In the genomic region with DNA sequence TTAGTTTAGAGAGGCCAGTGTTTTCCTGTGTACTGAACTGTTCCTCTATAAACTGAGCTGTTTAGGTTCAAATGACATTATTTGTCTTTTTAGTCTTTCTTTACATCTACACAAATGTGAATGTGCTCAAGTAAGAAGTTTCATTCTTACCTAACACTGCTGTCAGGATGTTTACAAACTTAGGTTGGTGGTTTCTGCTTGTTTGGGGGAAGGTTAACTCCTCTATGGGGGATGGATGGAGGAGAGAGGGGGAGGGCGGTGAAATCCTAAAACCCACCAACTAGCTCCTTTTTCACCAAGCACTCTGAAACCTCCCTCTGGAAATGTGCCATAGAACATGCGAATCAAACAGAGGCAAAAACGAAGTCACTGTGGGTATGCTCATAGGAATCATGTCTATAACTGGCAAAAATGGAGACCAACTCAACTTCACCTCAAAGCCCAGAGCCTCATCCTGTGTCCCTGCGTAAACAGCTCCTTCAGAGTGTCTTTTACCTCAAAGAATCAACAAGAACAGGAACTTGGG, we compare ENCODE assay signal across 10 mouse cellular contexts. TPM values are rescaled to one million over a fixed set of nuclear protein-coding genes. Genes with fewer than 3 reads are reported as not detected.
A peak's percentile ranks its signal among the peaks of the same experiment; 100 is the strongest.
DNase-seq lines count a peak whose midpoint lies in the region; ATAC-seq and TF ChIP-seq lines count a peak whose summit lies in the region.
"Had no signal": no experiment of that assay in that cellular context is flagged by ENCODE, and none has a peak within 500 bp of the region (broad histone marks: within the 10 kb centered on the region; RNA-seq: fewer than 3 reads in every experiment).

No protein-coding gene starts in this region.

- TF ChIP-seq EP300 in heart, adult 2 months (IDR thresholded peaks at IDR 0.05; ENCODE audit: insufficient read depth, low read depth, low read length): no peak

- no peaks in the 10 kb centered on the region for H3K27me3 ChIP-seq in heart, adult 2 months (ENCODE audit: control insufficient read depth, insufficient read depth, low read length)
- no peaks in the 10 kb centered on the region for H3K27me3 ChIP-seq in kidney, embryonic 15.5 days
- H3K27me3 ChIP-seq in intestine, embryonic 16.5 days (replicated peaks; ENCODE audit: control insufficient read depth, insufficient read depth, low read length): no peaks in the 10 kb centered on the region

- H3K9me3 ChIP-seq in kidney, embryonic 15.5 days (replicated peaks): no peaks in the 10 kb centered on the region
- no peaks in the 10 kb centered on the region for H3K9me3 ChIP-seq in intestine, embryonic 16.5 days (ENCODE audit: control insufficient read depth, low read length)

- H3K4me2 ChIP-seq in kidney, embryonic 15.5 days: no peak overlapping the region
- H3K4me2 ChIP-seq in intestine, embryonic 16.5 days (ENCODE audit: low read depth, low read length): no peak overlapping the region

- 0 out of 2 replicates have a peak overlapping the region, but pooled peaks have one; percentile 18 for H3K4me3 ChIP-seq in heart, adult 2 months
- H3K4me3 ChIP-seq in kidney, embryonic 15.5 days (replicated peaks): no peak overlapping the region
- H3K4me3 ChIP-seq in intestine, embryonic 16.5 days (ENCODE audit: low read length): no peak overlapping the region

- H3K4me1 ChIP-seq in heart, adult 2 months (ENCODE audit: control insufficient read depth, insufficient read depth, low read length): peaks cover 4% of the 10 kb centered on the region
- peaks cover 30% of the 10 kb centered on the region for H3K4me1 ChIP-seq in kidney, embryonic 15.5 days
- H3K4me1 ChIP-seq in intestine, embryonic 16.5 days (ENCODE audit: control insufficient read depth, insufficient read depth, low read length): peaks cover 18% of the 10 kb centered on the region

- WGBS in heart, adult 2 months: 55% methylated on average over 4 of the region's 4 CpGs
- 73% methylated on average over 4 of the region's 4 CpGs for WGBS in kidney, embryonic 15.5 days
- 61% methylated on average over 4 of the region's 4 CpGs for WGBS in intestine, embryonic 16.5 days

- no peak for TF ChIP-seq POLR2A in heart, adult 2 months (IDR thresholded peaks at IDR 0.05; ENCODE audit: insufficient read depth, low read depth, low read length)

- no peak for TF ChIP-seq CTCF in heart, adult 2 months (IDR thresholded peaks at IDR 0.05)

- no peak for ATAC-seq in kidney, embryonic 15.5 days (replicated peaks; ENCODE audit: low FRiP score)
- ATAC-seq in intestine, embryonic 16.5 days: no peak

- peak overlapping the region; percentile 81 for H3K27ac ChIP-seq in heart, adult 2 months
- H3K27ac ChIP-seq in kidney, embryonic 15.5 days: peak overlapping the region; percentile 28
- peak overlapping the region; percentile 46; the same call in 1 of the 2 replicates for H3K27ac ChIP-seq in intestine, embryonic 16.5 days (ENCODE audit: low read length)

- H3K36me3 ChIP-seq in heart, adult 2 months (ENCODE audit: control insufficient read depth, insufficient read depth, low read length): peaks cover 8% of the 10 kb centered on the region
- H3K36me3 ChIP-seq in kidney, embryonic 15.5 days: peaks cover 12% of the 10 kb centered on the region
- peaks cover under 1% of the 10 kb centered on the region; the same call in 1 of the 2 replicates for H3K36me3 ChIP-seq in intestine, embryonic 16.5 days (ENCODE audit: control insufficient read depth, insufficient read depth, low read length)

- no peak for DNase-seq in heart, adult 2 months
- no peak for DNase-seq in heart, adult 9 months (ENCODE audit: low spot score in 2 of 2)
- no peak for DNase-seq in kidney, adult 18-20 months
- DNase-seq in NIH3T3 (ENCODE audit: low read depth): peak; percentile 29
- DNase-seq in cerebellum, postnatal 14 days: no peak
- no peak for DNase-seq in urinary bladder, postnatal 4 days (ENCODE audit: low spot score in 2 of 2)
- DNase-seq: cerebellum, adult 8-10 months; lung, adult 2 months had no signal

- no peak overlapping the region for H3K9ac ChIP-seq in heart, adult 2 months (ENCODE audit: low read depth, low read length)
- H3K9ac ChIP-seq in kidney, embryonic 15.5 days: no peak overlapping the region
- no peak overlapping the region for H3K9ac ChIP-seq in intestine, embryonic 16.5 days (ENCODE audit: low read depth, low read length)

- H3K79me2 ChIP-seq in heart, adult 2 months (replicated peaks; ENCODE audit: control insufficient read depth, insufficient read depth, low read length): no peaks in the 10 kb centered on the region

- intact Hi-C loops in heart, adult 2 months (cut with DNase I): no loop called here

RNA-seq across cellular contexts. Expression of gene Tspan3, which starts 12.7 kb away (rescaled TPM):
- total RNA-seq in heart, adult 2 months (2021): 100 to 1,000 TPM; 182 to 196 TPM
- polyA plus RNA-seq in heart, adult 2 months (2012; rRNA removed): 209 and 406 TPM in 2 replicates
- 480 and 483 TPM in 2 replicates for polyA plus RNA-seq in kidney, embryonic 15.5 days (2015; fragmentation: Nextera tagmentation; extraction: Ambion mirVana)
- polyA plus RNA-seq in intestine, embryonic 16.5 days (2015; fragmentation: Nextera tagmentation; extraction: Ambion mirVana): 389 and 416 TPM in 2 replicates

Comparison
In these comparisons a context has a peak if more than half of its experiments do, and no peak if none do; other contexts are left out.
1. H3K27ac ChIP-seq: peak in every context shown above with its lines; median percentile 81 in heart, adult 2 months; 46 in intestine, embryonic 16.5 days; 28 in kidney, embryonic 15.5 days.